In genomic region chr8:128684609-128685506, GRCm38 (mm10) we compare ENCODE assay signal across 8 mouse cellular contexts. TPM values are rescaled to one million over a fixed set of nuclear protein-coding genes. Genes with fewer than 3 reads are reported as not detected.
A peak's percentile ranks its signal among the peaks of the same experiment; 100 is the strongest.
DNase-seq lines count a peak whose midpoint lies in the region; ATAC-seq and TF ChIP-seq lines count a peak whose summit lies in the region.

No protein-coding gene starts in this region.

- no peaks in the 10 kb centered on the region for H3K27me3 ChIP-seq in erythroblast, embryonic 14.5 days (ENCODE audit: control insufficient read depth)
- no peaks in the 10 kb centered on the region for H3K27me3 ChIP-seq in limb, embryonic 14.5 days (ENCODE audit: control insufficient read depth, insufficient read depth, low read length)

- H3K4me1 ChIP-seq in erythroblast, embryonic 14.5 days (ENCODE audit: control insufficient read depth), result peaks cover 60% of the 10 kb centered on the region
- peaks cover 12% of the 10 kb centered on the region for H3K4me1 ChIP-seq in limb, embryonic 14.5 days (ENCODE audit: control insufficient read depth, insufficient read depth, low read length)
- H3K4me1 ChIP-seq in olfactory bulb, adult 2 months (ENCODE audit: control insufficient read depth, insufficient read depth, low read length), result peaks cover 2% of the 10 kb centered on the region; the same call in 1 of the 2 replicates

- peak; percentile 25 for ATAC-seq in activated CD4-positive, CD25-positive, alpha-beta regulatory T cell, adult 4 months
- ATAC-seq in limb, embryonic 14.5 days (ENCODE audit: low FRiP score, low read depth), result peak; percentile 75

- H3K9me3 ChIP-seq in erythroblast, embryonic 14.5 days (ENCODE audit: control insufficient read depth, low read length), result no peaks in the 10 kb centered on the region
- no peaks in the 10 kb centered on the region for H3K9me3 ChIP-seq in limb, embryonic 14.5 days (ENCODE audit: control insufficient read depth, low read length)

- peak overlapping the region; percentile 100 for H3K27ac ChIP-seq in limb, embryonic 14.5 days (replicated peaks; ENCODE audit: low read depth, low read length)
- peak overlapping the region; percentile 73 for H3K27ac ChIP-seq in olfactory bulb, adult 2 months (ENCODE audit: insufficient read depth, low read depth, low read length)

- no peak for TF ChIP-seq CTCF in olfactory bulb, adult 2 months (IDR thresholded peaks at IDR 0.05; ENCODE audit: insufficient read depth, low read depth, low read length)

- no peaks in the 10 kb centered on the region; the same call in 1 of the 2 replicates for H3K36me3 ChIP-seq in erythroblast, embryonic 14.5 days (ENCODE audit: control insufficient read depth)
- H3K36me3 ChIP-seq in limb, embryonic 14.5 days (ENCODE audit: control insufficient read depth, insufficient read depth, low read length), result no peaks in the 10 kb centered on the region

- 11% methylated on average over 25 of the region's 25 CpGs for WGBS in limb, embryonic 14.5 days
- WGBS in olfactory bulb, adult 2 months, result 3% methylated on average over 25 of the region's 25 CpGs

- TF ChIP-seq POLR2A in limb, embryonic 14.5 days (IDR thresholded peaks at IDR 0.05; ENCODE audit: borderline replicate concordance, extremely low read depth, insufficient read depth, insufficient read length), result no peak
- no peak for TF ChIP-seq POLR2A in olfactory bulb, adult 2 months (IDR thresholded peaks at IDR 0.05; ENCODE audit: insufficient read depth, low read depth, low read length)

- H3K4me3 ChIP-seq in erythroblast, embryonic 14.5 days (replicated peaks), result peak overlapping the region; percentile 95
- H3K4me3 ChIP-seq in limb, embryonic 14.5 days (replicated peaks; ENCODE audit: low read length), result peak overlapping the region; percentile 98
- H3K4me3 ChIP-seq in olfactory bulb, adult 2 months (ENCODE audit: insufficient read depth, low read depth, low read length), result peak overlapping the region; percentile 98

- DNase-seq in layer of hippocampus, adult 9-10 months (ENCODE audit: low spot score), result peak; percentile 25
- DNase-seq in layer of hippocampus, adult 18-20 months (ENCODE audit: low spot score in 2 of 2), result no peak
- DNase-seq in limb, embryonic 14.5 days (ENCODE audit: low spot score), result peak; percentile 30
- no peak for DNase-seq in lung, postnatal 4 days
- DNase-seq in thymus, postnatal 36 days, result no peak

- H3K4me2 ChIP-seq in limb, embryonic 14.5 days (replicated peaks; ENCODE audit: low read depth, low read length, severe bottlenecking), result peak overlapping the region; percentile 77

- H3K9ac ChIP-seq in limb, embryonic 14.5 days (ENCODE audit: low read depth, low read length, severe bottlenecking), result peak overlapping the region; percentile 99

RNA-seq across cellular contexts. Expression of gene Itgb1, which starts 0.6 kb away (rescaled TPM):
- 10 to 100 TPM; 33.6 to 34.3 TPM for total RNA-seq in layer of hippocampus, adult 18-20 months (2021)
- polyA plus RNA-seq in activated CD4-positive, CD25-positive, alpha-beta regulatory T cell, adult 4 months (2017; shearing (Covaris generic)), result 100 to 1,000 TPM; 250 to 278 TPM
- 0.95 and 1.3 TPM in 2 replicates for polyA plus RNA-seq in erythroblast, embryonic 14.5 days (2012)
- polyA plus RNA-seq in limb, embryonic 14.5 days (2012; rRNA removed), result 166 and 189 TPM in 2 replicates
- 289 and 290 TPM in 2 replicates for polyA plus RNA-seq in limb, embryonic 14.5 days (2014; fragmentation: Nextera tagmentation; extraction: Ambion mirVana)
- polyA plus RNA-seq in olfactory bulb, adult 2 months (2012; ENCODE audit: insufficient read depth, insufficient read length, low replicate concordance, missing spikeins), result 105 and 158 TPM in 2 replicates

Comparison
In these comparisons a context has a peak if more than half of its experiments do, and no peak if none do; other contexts are left out.
1. DNase-seq: peak in layer of hippocampus, adult 9-10 months (single experiment) and limb, embryonic 14.5 days (single experiment); none in layer of hippocampus, adult 18-20 months (0 of 2), lung, postnatal 4 days (0 of 2) and thymus, postnatal 36 days (0 of 2).
2. RNA of gene Itgb1, which starts 0.6 kb away (polyA plus RNA-seq): 166 to 290 TPM in limb, embryonic 14.5 days, 250 to 278 TPM in activated CD4-positive, CD25-positive, alpha-beta regulatory T cell, adult 4 months and 105 to 158 TPM in olfactory bulb, adult 2 months; 0.95 to 1.3 TPM in erythroblast, embryonic 14.5 days; every median in the first group is over 10 times any median in the second.
3. Peak in every context shown above with its lines, with median percentiles within 50 percentile points of each other: H3K4me3 ChIP-seq.